Mouse (Mus musculus) frontal cortex, postnatal 36 days (tissue): Measurements from ENCODE around the gene Eomes.
A peak's percentile ranks its signal among the peaks of the same experiment; 100 is the strongest.

Experiments used
- DNase-seq, 2 experiments: peaks; one replicate each; pipeline ENCODE4 v3.0.0; 2022; ENCODE audit warnings: low spot score in 2 of 2

The Eomes gene

DNA sequence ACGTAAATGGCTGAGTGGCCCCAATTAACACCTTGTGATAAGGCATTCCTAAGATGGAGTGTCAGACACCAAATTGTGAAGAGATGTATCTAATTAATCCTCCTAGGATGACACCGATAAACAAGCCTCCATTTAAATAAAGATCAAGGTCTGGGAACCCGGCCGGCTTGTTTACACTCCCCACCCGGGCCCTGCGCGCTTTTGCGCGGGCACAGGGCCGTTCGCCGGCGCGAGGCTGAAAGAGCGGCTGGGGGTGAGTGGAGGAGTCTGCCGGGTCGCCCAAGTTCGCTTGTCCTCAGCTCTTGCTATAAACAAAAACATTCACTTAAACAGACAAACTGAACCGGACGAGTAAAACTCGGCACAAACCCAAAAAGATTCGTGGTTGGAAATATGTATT lies 9.6 kb downstream of the Eomes start:
- DNase-seq: no peak

DNA sequence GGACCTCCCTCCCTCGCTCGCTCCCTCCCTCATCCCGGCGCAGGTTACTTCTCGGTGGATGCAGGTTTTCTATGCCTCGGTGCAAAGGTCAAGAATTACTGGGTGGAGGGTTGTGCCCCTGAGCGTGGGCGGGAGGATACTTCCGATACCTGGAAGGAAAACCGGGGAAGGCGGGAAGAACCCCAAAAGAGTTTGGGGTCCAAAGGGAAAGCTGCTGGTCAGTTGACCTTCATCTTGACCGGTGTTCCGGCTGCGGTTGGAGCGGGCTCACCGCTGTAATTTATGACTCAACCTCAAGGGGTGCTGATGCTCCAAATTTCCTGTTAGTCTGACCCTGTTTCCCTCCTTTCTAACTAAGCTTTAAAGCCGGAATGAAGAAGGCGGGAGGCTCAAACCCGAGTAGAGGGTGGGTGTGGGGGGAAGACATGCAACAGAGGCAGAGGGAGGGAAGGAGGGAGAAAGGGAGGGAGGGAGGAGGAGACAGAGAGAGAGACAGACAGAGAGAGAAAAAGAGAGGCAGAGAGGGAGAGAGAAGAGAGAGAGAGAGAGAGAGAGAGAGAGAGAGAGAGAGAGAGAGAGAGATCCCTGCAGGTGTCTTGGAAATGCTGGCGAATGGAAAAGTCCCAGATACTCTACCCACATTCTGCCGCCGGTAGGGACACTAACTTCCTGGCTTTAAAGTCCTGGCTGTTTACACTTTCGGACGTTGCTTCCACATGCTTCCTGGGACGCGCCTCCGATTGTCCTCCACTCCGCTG lies 10.3 kb downstream of the Eomes start:
- peak; percentile 21 to 23 for DNase-seq

GRCm38 (mm10) chr9:118488896-118489578 lies 11.0 kb downstream of the Eomes start:
- no peak for DNase-seq

- peak; percentile 64 to 69 for DNase-seq
Observed at GRCm38 (mm10) chr9:118489579-118490019, 11.6 kb downstream of the Eomes start.

DNA sequence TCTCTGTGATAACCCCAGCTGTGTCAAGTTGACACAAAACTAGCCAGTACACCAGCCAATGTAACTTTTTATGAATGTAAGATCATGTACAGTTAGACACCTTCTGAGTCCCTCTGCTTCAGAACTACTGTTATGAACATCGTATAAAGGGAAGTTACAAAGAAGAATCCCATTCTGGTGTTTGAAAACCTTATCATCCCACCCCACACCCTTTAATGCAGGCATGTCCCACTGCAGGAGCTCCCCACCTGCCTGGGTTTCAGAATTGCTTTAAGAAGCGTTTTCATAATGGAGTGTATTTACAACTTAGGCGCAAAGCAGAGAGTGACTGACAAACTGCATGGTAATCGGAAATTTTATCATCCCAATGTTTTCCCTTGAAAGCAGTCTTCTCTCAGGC lies 13.2 kb downstream of the Eomes start:
- DNase-seq: no peak

GRCm38 (mm10) chr9:118492932-118493698 lies 15.1 kb downstream of the Eomes start:
- DNase-seq: no peak

- no peak for DNase-seq
Observed at GRCm38 (mm10) chr9:118494106-118494505, 16.1 kb downstream of the Eomes start.

DNA sequence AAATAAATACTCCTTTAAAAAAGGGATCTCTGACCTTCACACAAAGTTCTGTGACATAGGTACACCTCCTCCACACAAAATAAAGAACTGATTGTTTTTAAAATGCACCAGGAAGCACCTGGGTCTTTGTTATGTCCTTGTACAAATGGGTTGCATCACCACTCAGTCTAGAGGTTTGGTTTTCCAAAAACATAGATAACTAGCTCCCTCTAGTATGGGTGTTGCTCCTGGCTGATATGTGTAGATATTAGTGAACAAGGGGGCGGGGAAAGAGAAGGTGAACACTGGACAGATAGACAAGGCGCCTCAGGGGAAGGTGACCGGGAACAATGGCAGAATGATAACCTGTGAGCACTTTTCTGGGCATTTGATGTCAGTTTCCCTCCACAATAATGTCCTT lies 17.9 kb downstream of the Eomes start:
- DNase-seq: no peak

GRCm38 (mm10) chr9:118496952-118497351 lies 18.9 kb downstream of the Eomes start:
- no peak for DNase-seq

- no peak for DNase-seq
Observed at GRCm38 (mm10) chr9:118498061-118498460, 20.0 kb downstream of the Eomes start.

GRCm38 (mm10) chr9:118500963-118501362 lies 23.0 kb downstream of the Eomes start:
- DNase-seq: no peak

DNA sequence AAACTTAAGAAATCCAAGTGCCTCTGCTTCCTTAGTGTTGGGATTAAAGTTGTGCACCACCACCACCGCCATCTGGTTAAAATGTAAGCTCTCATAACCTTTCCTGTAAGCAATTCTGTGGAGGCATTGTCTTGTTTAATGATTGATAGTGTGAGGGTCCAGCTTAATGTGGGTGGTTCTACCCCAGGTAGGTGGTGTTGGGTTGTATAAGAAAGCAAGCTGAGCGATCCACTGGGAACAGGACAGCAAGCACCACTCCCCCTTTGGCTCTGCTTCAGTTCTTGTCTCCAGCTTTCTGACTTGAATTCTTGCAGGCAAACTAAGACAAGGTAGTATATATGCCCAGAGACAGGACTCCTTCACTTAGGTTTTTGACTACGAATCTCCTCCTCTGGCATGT lies 26.6 kb downstream of the Eomes start:
- DNase-seq: no peak

- DNase-seq: peak; percentile 93 to 95
Observed at GRCm38 (mm10) chr9:118506020-118506403, 28.0 kb downstream of the Eomes start, which contains the start of gene Golga4. Golga4 (plus strand) TSS chr9:118506267.

- peak in 1 of 2 experiments; percentile 7 for DNase-seq
Observed at GRCm38 (mm10) chr9:118506404-118507231, 28.6 kb downstream of the Eomes start.

DNA sequence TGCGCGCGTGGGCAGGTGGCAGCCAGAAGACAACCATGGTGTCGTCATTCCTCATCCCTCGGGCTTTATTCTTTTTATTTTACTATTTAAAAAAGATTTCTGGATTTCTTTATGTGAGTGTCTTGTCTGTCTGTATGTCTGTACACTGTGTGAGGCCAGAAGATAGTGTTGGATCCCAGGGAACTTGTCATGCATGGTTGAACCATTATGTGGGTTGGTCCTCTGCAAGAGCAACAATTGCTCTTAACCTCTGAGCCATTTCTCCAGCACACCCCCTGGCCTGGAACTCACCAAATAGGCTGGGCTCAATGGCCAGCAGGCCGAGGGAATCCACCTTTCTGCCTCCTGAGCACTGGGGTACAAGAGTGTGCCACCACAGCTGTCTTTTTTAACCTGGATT lies 29.5 kb downstream of the Eomes start:
- DNase-seq: no peak

DNA sequence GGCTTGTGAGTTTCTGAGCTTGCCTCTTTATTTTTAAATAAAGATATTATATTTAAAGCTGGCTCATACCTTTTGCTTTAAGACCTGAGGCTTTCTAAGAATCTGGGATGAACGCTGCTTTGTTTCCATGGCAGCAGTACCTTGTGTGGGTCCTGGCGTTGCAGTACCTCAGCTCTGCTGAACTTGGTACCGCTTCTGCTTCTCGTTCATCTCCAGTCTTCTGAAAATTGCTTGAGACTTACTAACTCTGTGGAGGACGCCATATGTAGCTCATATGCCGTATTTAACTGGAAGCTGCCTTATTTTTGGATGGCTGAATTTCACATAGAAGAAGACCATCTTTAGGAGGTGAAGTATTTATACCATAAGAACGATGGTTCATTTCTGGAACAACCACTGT lies 30.6 kb downstream of the Eomes start:
- DNase-seq: no peak

GRCm38 (mm10) chr9:118510941-118511690 lies 33.1 kb downstream of the Eomes start:
- DNase-seq: no peak

- no peak for DNase-seq
Observed at GRCm38 (mm10) chr9:118512681-118513233, 34.7 kb downstream of the Eomes start.

- DNase-seq: no peak
Observed at GRCm38 (mm10) chr9:118515476-118515875, 37.5 kb downstream of the Eomes start.

DNA sequence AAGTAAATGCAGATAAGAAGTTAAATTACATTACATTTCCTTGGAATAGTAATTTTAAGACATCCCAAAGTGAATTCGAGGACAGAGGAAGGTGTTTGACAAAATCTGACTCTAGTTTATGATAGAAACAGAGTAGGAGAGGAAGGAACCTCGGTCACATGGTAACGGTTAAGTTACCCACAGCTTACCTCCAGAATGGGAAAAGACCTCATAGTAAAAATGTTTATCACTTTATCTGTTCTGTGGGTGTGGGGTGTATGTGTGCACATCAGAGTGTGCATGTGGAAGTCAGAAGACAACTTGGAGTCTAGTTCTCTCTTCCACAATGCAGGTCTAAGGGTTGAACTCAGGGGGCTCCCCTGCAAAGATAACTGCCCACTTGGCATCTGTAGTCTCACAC lies 38.1 kb downstream of the Eomes start:
- no peak for DNase-seq

- DNase-seq: no peak
Observed at GRCm38 (mm10) chr9:118517619-118518018, 39.6 kb downstream of the Eomes start.
